Mouse (Mus musculus): ENCODE measurements around the gene Glmp.
"Not testable (repeated sequence)": the region's sequence is repeated elsewhere in the genome, so short reads cannot be mapped to it uniquely, and the experiment has no call there.

GRCm38 (mm10) chr3:88375750-88376626 lies 51.2 kb downstream of the Glmp start:
- TF ChIP-seq POLR2A (IDR thresholded peaks at IDR 0.05; ENCODE audit: insufficient read depth, low read depth, low read length), result 0 out of 2 replicates have a peak, but pooled peaks have one; percentile 35
- not testable (repeated sequence) for TF ChIP-seq CTCF (IDR thresholded peaks at IDR 0.05; ENCODE audit: insufficient read depth, low read depth, low read length)
